Mouse (Mus musculus) embryonic facial prominence, embryonic 12.5 days (tissue): ENCODE measurements around the gene Scrt2. TPM values are rescaled to one million over a fixed set of nuclear protein-coding genes. Genes with fewer than 3 reads are reported as not detected.

Experiments
- ATAC-seq: fragments of 200-750 bp; cut with Nextera tagmentation; 2 replicates; pipeline ENCODE4 v1.8.0; 2017; ENCODE audit not compliant: insufficient number of reproducible peaks, insufficient read depth, low FRiP score, low TSS enrichment
- H3K27ac ChIP-seq: fragments of 300-500 bp; sonication (generic); 2 replicates; pipeline ENCODE4 v1.5.1; 2016; ENCODE audit warnings: mild to moderate bottlenecking
- H3K27me3 ChIP-seq: fragments of 300-500 bp; sonication (generic); 2 replicates; pipeline ENCODE4 v1.6.1; 2016; ENCODE audit warnings: mild to moderate bottlenecking, moderate library complexity
- H3K36me3 ChIP-seq: fragments of 300-500 bp; sonication (generic); 2 replicates; pipeline ENCODE4 v1.6.1; 2016; ENCODE audit warnings: mild to moderate bottlenecking
- H3K4me1 ChIP-seq: fragments of 300-500 bp; sonication (generic); 2 replicates; pipeline ENCODE4 v1.6.1; 2016
- H3K4me2 ChIP-seq: fragments of 300-500 bp; sonication (generic); replicated peaks from 2 replicates; pipeline ENCODE4 v1.6.1; 2016; ENCODE audit warnings: mild to moderate bottlenecking, moderate library complexity
- H3K4me3 ChIP-seq: fragments of 300-500 bp; sonication (generic); 2 replicates; pipeline ENCODE4 v1.5.1; 2016; ENCODE audit warnings: mild to moderate bottlenecking
- H3K9ac ChIP-seq: fragments of 300-500 bp; sonication (generic); 2 replicates; pipeline ENCODE4 v1.6.1; 2016; ENCODE audit warnings: mild to moderate bottlenecking, moderate library complexity
- H3K9me3 ChIP-seq: fragments of 300-500 bp; sonication (generic); 2 replicates; pipeline ENCODE4 v1.6.1; 2016; ENCODE audit warnings: mild to moderate bottlenecking, moderate library complexity
- WGBS: fragments of 180-500 bp; shearing (Covaris S2); methylation state at CpG from one replicate; pipeline ENCODE4 v1.1.7; 2016; 5-methylcytosine and 5-hydroxymethylcytosine counted together
- polyA plus RNA-seq: library from polyadenylated mRNA; unstranded; fragments of >200 nt; fragmentation: Nextera tagmentation; extraction: Ambion mirVana; gene quantifications from 2 replicates; pipeline ENCODE4 v1.2.1, GENCODE M21; 2016

Scrt2 gene
- polyA plus RNA-seq, 1 experiment from 2014 or later = 1.4 TPM

DNA sequence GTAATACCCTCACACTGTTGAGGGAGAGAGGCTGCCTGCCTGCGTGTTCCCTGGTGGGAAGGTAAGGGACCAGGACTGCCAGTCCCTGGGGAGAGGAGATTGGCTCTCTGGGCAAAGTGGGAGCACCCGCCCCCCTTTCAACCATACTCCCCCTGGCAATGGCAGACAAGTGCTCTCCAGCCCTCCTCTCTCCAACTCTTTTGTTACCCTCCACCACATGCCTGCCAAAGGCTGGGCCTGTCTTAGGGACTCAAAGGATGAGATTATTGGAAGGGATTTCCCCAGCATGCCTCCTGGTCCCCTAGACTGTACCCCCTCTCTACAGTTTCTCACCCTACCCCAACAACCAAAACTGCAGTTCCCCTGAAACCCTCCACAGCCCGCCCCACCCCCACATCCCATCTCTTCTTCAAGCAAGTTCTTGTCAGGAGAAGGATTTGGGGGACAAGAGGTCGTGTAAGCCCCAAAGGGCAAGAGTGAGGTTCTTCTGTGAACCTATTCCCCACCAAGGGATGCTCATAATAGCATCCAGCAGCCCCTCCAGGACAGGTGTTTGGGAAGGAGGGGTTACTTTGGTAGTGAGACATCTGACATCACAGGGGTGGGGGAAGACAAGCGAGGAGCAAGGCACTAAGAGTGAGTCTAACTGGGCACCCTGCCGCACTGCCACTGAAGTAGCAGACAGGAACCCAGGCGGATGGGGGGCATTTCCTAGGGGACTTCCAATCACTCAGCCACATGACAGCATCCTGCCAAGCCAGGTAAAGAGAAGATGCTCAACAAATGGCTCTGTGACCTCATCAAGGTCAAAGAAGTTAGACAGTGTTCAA, 1.3 kb downstream of the Scrt2 start:
- H3K4me1 ChIP-seq = peaks cover 12% of the 10 kb centered on the region
- 23% methylated on average over 7 of the region's 7 CpGs for WGBS
- no peaks in the 10 kb centered on the region for H3K36me3 ChIP-seq
- ATAC-seq = no peak
- peak overlapping the region; percentile 66 for H3K4me2 ChIP-seq
- H3K4me3 ChIP-seq = peak overlapping the region; percentile 36; the same call in 1 of the 2 replicates
- H3K27ac ChIP-seq = no peak overlapping the region
- H3K9ac ChIP-seq = peak overlapping the region; percentile 33; the same call in 1 of the 2 replicates
- H3K9me3 ChIP-seq = no peaks in the 10 kb centered on the region
- H3K27me3 ChIP-seq = peaks cover 66% of the 10 kb centered on the region

DNA sequence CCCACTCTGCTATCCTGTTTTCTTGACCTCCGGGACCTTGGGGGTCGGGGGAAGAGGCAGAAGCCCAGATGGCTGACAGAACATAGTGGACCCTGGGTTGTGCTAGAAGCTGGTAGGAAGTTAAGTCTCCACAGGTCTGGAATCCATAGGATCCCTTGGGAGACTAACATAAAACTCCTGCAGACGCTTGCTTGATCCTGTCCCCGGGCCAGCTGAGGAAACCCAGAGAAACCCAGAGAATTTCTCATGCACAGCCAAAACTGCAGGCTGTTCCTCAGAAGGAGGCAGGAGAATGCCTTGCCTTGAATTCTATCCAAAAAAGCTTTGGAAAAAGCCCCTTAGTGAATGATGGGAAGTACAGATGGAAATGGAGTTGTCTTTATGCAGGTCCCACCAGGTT, 2.1 kb downstream of the Scrt2 start:
- H3K36me3 ChIP-seq = no peaks in the 10 kb centered on the region
- H3K9ac ChIP-seq = no peak overlapping the region
- no peak for ATAC-seq
- no peak overlapping the region for H3K4me3 ChIP-seq
- peaks cover 12% of the 10 kb centered on the region for H3K4me1 ChIP-seq
- H3K27me3 ChIP-seq = peaks cover 60% of the 10 kb centered on the region
- no peaks in the 10 kb centered on the region for H3K9me3 ChIP-seq
- H3K27ac ChIP-seq = no peak overlapping the region
- 54% methylated on average over 4 of the region's 4 CpGs for WGBS
- H3K4me2 ChIP-seq = no peak overlapping the region; the same call in 1 of the 2 replicates

DNA sequence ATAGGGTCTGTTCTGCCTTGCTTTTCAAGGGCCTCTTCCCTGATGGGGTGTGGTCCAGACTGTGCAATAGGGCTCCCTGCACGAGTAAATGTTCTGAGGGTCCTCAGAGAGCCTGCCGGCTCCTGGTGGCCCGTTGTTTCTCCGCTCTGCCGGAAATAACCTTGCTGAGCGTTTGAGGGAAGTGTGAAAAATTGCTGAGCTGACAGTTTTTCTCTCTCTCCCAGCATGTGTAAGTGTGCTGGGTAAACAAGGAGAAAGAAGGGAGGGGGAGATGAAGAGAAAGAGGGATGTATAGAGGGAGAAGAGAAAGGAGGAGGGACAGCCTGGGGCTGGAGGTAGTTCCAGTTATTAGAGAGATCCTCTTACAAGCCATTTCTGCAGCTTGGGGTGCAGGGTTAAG, 3.0 kb downstream of the Scrt2 start:
- H3K4me1 ChIP-seq = peaks cover 12% of the 10 kb centered on the region
- 59% methylated on average over 6 of the region's 6 CpGs for WGBS
- no peak overlapping the region for H3K4me3 ChIP-seq
- no peak overlapping the region for H3K4me2 ChIP-seq
- no peaks in the 10 kb centered on the region for H3K9me3 ChIP-seq
- H3K9ac ChIP-seq = no peak overlapping the region
- no peak for ATAC-seq
- no peak overlapping the region for H3K27ac ChIP-seq
- no peaks in the 10 kb centered on the region for H3K36me3 ChIP-seq
- peaks cover 52% of the 10 kb centered on the region for H3K27me3 ChIP-seq

DNA sequence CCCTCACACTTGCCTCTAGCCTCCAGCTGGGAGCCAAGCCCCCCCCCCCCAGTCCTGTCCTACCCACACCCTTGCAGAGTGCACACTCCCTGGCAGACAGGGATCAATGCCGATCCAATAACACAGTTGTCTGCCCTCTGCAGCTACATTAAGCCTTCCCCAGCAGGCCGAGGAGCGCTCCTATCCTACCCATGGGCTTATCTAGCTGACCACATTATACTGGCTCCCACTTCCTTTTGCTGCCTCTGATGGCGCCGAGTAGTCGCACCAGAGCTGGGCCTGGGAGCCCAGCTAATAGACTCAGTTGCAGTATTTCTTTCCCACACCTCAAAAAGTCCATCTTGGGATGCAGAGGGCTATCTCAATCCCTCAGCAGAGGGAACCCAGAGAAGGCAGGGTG, 4.1 kb downstream of the Scrt2 start:
- no peak overlapping the region for H3K27ac ChIP-seq
- no peaks in the 10 kb centered on the region for H3K36me3 ChIP-seq
- H3K27me3 ChIP-seq = peaks cover 47% of the 10 kb centered on the region
- H3K9ac ChIP-seq = no peak overlapping the region
- H3K4me2 ChIP-seq = no peak overlapping the region
- no peak for ATAC-seq
- no peak overlapping the region for H3K4me3 ChIP-seq
- no peaks in the 10 kb centered on the region for H3K9me3 ChIP-seq
- H3K4me1 ChIP-seq = peaks cover 11% of the 10 kb centered on the region
- WGBS = 84% methylated on average over 6 of the region's 6 CpGs

DNA sequence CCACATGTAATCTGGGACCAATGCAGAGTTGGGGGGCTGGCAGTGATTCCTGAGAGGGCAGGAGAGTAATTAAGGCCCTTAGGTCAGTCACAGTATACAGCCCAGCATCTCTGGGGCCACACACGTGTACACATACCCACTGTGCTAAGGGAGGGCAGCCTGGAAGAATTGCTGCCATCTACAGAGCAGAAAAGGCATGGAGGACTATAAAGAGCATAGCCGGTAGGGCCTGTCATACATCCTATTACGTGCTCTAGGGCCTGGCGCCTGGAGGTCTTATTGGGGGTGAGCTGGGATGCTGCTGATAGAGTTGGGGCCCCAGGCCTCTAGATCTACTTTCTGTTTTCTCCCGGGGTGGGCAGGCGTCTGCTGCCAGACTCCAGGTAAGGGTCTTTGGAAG, 5.1 kb downstream of the Scrt2 start:
- Histone ChIP-seq H3K4me3 (no peak overlapping the region), H3K9ac (no peak overlapping the region), H3K4me1 (peaks cover under 1% of the 10 kb centered on the region; the same call in 1 of the 2 replicates), H3K4me2 (no peak overlapping the region), H3K27ac (no peak overlapping the region), H3K36me3 (no peaks in the 10 kb centered on the region), H3K27me3 (peaks cover 50% of the 10 kb centered on the region), H3K9me3 (no peaks in the 10 kb centered on the region)
- 63% methylated on average over 6 of the region's 6 CpGs for WGBS
- no peak for ATAC-seq

DNA sequence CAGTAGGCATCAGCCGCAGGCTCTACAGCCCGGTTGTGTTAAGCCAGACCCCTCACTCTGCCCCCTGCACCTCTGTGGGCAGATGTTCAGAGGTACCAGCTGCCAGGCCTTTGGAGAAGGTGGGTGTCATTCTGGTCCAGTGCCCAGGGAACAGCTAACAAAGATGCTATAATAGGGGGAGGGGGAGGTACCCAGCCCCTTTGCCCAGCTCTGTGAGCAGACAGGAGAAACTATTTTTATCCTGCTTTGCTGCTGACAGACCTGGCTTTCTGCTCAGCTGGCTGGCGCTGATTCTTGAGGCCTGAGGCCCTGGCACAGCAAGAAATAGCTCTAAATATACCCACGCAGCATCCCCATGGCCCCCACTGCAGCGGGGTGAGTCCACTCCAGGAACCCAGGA, 5.8 kb downstream of the Scrt2 start:
- WGBS = 82% methylated on average over 5 of the region's 5 CpGs
- ATAC-seq = no peak
- H3K9ac ChIP-seq = no peak overlapping the region

DNA sequence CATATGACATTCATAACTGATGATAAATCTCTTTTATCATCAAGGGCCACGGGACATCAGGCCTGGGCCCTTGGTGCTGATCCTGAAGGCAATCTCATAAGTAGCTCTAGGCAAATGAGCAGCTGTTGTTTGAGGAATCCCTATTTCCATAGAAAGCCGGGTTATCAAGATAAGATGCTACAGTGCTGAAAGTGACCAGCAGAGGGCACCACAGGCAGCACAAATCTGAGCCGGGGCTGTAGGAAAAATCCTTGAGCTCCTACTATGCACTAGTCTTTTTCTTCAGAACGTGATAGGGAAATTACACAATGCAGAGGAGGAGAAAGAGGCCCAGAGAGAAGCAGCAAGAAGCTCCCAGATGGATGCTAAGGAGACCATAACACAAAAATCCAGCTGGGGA, 7.7 kb downstream of the Scrt2 start:
- Histone ChIP-seq H3K27ac (no peak overlapping the region), H3K4me3 (no peak overlapping the region), H3K27me3 (peaks cover 51% of the 10 kb centered on the region), H3K9ac (no peak overlapping the region), H3K9me3 (no peaks in the 10 kb centered on the region), H3K36me3 (no peaks in the 10 kb centered on the region), H3K4me1 (peaks cover 7% of the 10 kb centered on the region; the same call in 1 of the 2 replicates), H3K4me2 (no peak overlapping the region)
- ATAC-seq = no peak
- WGBS = 5% methylated on average over 4 of the region's 4 CpGs

More for the DNA sequence above, 5.8 kb downstream of the Scrt2 start:
- no peaks in the 10 kb centered on the region for H3K4me1 ChIP-seq
- H3K9me3 ChIP-seq = no peaks in the 10 kb centered on the region
- H3K36me3 ChIP-seq = no peaks in the 10 kb centered on the region
- H3K4me2 ChIP-seq = no peak overlapping the region
- H3K4me3 ChIP-seq = no peak overlapping the region
- H3K27ac ChIP-seq = no peak overlapping the region
- peaks cover 51% of the 10 kb centered on the region for H3K27me3 ChIP-seq

DNA sequence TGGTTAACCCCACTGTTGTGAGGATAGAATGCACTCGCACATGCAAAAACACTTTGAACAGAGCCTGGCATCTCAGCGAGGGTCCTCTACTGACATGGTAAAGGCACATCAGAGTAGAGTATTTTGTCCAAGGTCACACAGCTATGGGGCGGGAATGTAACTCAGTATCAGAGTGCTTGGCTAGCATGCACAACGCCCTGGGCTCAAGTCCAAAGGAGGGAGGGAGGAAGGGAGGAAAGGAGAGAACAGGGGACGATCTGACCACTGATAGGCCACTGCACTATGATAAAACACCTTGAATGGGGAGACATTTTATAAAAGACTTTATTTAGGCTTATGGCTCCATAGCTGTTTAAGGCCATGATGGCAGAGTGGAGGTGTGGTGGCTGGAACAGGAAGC, 8.3 kb downstream of the Scrt2 start:
- ATAC-seq = no peak
- Histone ChIP-seq H3K9me3 (no peaks in the 10 kb centered on the region), H3K4me1 (peaks cover 7% of the 10 kb centered on the region; the same call in 1 of the 2 replicates), H3K27ac (no peak overlapping the region), H3K36me3 (no peaks in the 10 kb centered on the region), H3K27me3 (peaks cover 51% of the 10 kb centered on the region), H3K4me3 (no peak overlapping the region), H3K9ac (no peak overlapping the region), H3K4me2 (no peak overlapping the region)
- 89% methylated on average over 5 of the region's 5 CpGs for WGBS

DNA sequence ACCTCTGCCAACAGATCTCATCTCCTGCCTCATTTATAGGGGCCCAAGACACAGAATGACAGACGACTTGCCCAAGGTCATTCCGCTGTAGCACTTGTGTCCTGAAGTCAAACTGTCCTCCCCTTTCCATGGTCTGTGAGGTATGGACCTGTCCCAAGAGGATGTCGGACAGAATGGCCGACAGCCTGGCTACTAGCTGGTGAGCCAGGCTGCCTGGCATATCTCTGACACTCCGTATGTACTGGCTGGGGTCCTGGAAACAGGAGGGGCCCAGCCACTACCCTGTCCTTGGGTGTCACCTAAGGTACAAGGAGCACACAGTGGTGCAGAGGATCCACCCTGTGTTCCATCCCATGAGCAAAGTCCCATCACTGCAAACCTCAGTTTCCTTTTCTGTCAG, 9.2 kb downstream of the Scrt2 start:
- H3K9ac ChIP-seq = no peak overlapping the region
- H3K27me3 ChIP-seq = peaks cover 55% of the 10 kb centered on the region
- peaks cover 14% of the 10 kb centered on the region; the same call in 1 of the 2 replicates for H3K4me1 ChIP-seq
- H3K4me3 ChIP-seq = no peak overlapping the region
- 87% methylated on average over 5 of the region's 5 CpGs for WGBS
- no peaks in the 10 kb centered on the region for H3K36me3 ChIP-seq
- H3K4me2 ChIP-seq = no peak overlapping the region
- no peak for ATAC-seq
- H3K9me3 ChIP-seq = no peaks in the 10 kb centered on the region
- no peak overlapping the region for H3K27ac ChIP-seq

DNA sequence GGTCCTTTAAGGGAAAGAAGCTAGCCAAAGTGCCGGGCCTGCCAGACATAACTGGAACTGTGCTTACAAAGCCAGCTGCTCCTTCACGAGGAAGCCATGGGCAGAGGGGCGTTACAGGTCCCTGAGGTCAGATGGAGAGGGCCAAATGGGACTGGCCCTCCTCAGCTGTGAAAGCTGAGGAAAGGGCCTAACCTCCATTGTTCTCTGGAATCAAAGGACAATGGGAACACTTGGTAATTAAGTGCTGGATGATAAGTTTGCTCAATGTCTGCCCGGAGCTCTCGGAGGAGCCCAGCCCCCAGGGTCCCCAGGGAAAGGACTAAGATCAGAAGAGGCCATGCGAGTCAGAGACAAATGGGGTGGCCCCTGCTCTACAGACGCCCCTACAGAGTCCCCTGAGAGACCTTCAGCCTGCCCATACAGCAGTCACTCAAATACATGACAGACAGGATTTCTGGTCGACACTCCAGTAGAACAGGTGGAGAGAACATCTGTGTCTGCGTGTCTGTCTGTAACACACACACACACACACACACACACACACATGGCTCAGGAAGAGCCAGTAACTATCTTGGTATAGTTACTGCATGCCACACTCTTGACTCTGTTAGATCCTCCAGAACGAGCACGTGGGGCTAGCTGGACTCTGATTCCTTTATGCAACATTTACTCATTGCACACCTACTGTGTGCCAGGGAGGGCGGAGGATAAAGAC, 10.2 kb downstream of the Scrt2 start:
- Histone ChIP-seq H3K4me1 (peaks cover 14% of the 10 kb centered on the region; the same call in 1 of the 2 replicates), H3K9ac (no peak overlapping the region), H3K9me3 (no peaks in the 10 kb centered on the region), H3K36me3 (no peaks in the 10 kb centered on the region), H3K4me3 (no peak overlapping the region), H3K27me3 (peaks cover 64% of the 10 kb centered on the region), H3K4me2 (no peak overlapping the region), H3K27ac (no peak overlapping the region)
- ATAC-seq = no peak
- 34% methylated on average over 12 of the region's 12 CpGs for WGBS

DNA sequence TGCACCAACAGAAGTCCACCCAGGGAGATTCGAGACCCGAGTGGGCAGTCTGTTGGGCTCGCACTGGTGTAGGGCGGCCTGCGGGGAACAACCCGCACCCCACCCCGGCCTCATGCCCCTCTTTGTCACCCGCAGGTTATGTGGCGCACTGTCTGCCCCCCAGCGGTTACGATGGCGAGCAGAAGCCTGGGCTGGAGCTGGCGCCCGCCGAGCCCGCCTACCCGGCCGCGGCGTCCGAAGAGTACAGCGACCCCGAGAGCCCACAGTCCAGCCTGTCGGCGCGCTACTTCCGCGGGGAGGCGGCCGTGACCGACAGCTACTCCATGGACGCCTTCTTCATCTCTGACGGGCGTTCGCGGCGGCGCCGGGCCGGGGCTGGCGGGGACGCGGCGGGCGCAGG, 11.6 kb downstream of the Scrt2 start:
- Histone ChIP-seq H3K27me3 (peaks cover 76% of the 10 kb centered on the region), H3K4me2 (peak overlapping the region; percentile 60), H3K4me1 (peaks cover 14% of the 10 kb centered on the region; the same call in 1 of the 2 replicates), H3K9me3 (no peaks in the 10 kb centered on the region), H3K9ac (0 out of 2 replicates have a peak overlapping the region, but pooled peaks have one; percentile 48), H3K36me3 (no peaks in the 10 kb centered on the region), H3K27ac (no peak overlapping the region), H3K4me3 (peak overlapping the region; percentile 47)
- no peak for ATAC-seq
- WGBS = 6% methylated on average over 44 of the region's 45 CpGs

DNA sequence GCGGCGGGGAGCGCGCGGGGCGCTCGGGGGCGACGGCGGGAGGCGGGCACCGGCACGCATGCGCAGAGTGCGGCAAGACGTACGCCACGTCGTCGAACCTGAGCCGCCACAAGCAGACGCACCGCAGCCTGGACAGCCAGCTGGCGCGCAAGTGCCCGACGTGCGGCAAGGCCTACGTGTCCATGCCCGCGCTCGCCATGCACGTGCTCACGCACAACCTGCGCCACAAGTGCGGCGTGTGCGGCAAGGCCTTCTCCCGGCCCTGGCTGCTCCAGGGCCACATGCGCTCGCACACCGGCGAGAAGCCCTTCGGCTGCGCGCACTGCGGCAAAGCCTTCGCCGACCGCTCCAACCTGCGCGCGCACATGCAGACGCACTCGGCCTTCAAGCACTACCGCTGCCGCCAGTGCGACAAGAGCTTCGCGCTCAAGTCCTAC, 12.0 kb downstream of the Scrt2 start:
- no peak overlapping the region for H3K27ac ChIP-seq
- H3K27me3 ChIP-seq = peaks cover 77% of the 10 kb centered on the region
- H3K9ac ChIP-seq = peak overlapping the region; percentile 48
- no peaks in the 10 kb centered on the region for H3K9me3 ChIP-seq
- WGBS = 1% methylated on average over 56 of the region's 60 CpGs
- no peaks in the 10 kb centered on the region for H3K36me3 ChIP-seq
- H3K4me2 ChIP-seq = peak overlapping the region; percentile 60
- H3K4me1 ChIP-seq = peaks cover 14% of the 10 kb centered on the region; the same call in 1 of the 2 replicates
- H3K4me3 ChIP-seq = peak overlapping the region; percentile 47
- ATAC-seq = no peak
